Mouse (Mus musculus) MEL (cell line): ENCODE measurements at regions not wholly inside any gene's neighbourhood (a gene's known extent, or its start where the extent isn't known, plus 50 kb on each side); places are given as distances from the start of the nearest gene placed in this dataset.
A peak's percentile ranks its signal among the peaks of the same experiment; 100 is the strongest.

ENCODE experiments used
- DNase-seq: peaks from one replicate; pipeline ENCODE4 v3.0.0; 2011; ENCODE audit warnings: low read depth, low spot score
- H3K27ac ChIP-seq: 2 replicates; pipeline ENCODE4 v1.5.1; 2012; ENCODE audit warnings: low read depth, mild to moderate bottlenecking, control low read depth, low read length, moderate library complexity; ENCODE audit not compliant: control insufficient read depth
- H3K27me3 ChIP-seq, 2 experiments: fragments of 150-350 bp in 1 of 2; sonication (generic) in 1 of 2; 2 replicates each; pipeline ENCODE4 v1.6.1; 2012; ENCODE audit warnings: low read length in 2 of 2, mild to moderate bottlenecking in 2 of 2, improper control_type of control experiment in 1 of 2, moderate library complexity in 1 of 2; ENCODE audit not compliant: insufficient read depth in 2 of 2, control insufficient read depth in 1 of 2
- H3K36me3 ChIP-seq, 2 experiments: 2 replicates each; pipeline ENCODE4 v1.6.1; 2012 to 2014; ENCODE audit warnings: low read length in 2 of 2, improper control_type of control experiment in 1 of 2, inconsistent platforms in 1 of 2, mild to moderate bottlenecking in 1 of 2; ENCODE audit not compliant: insufficient read depth in 2 of 2, control insufficient read depth in 1 of 2
- H3K4me1 ChIP-seq, 2 experiments: fragments of 150-350 bp in 1 of 2; sonication (generic) in 1 of 2; 2 replicates each; pipeline ENCODE4 v1.6.1; 2012; ENCODE audit warnings: low read length in 2 of 2, improper control_type of control experiment in 1 of 2, mild to moderate bottlenecking in 1 of 2; ENCODE audit not compliant: insufficient read depth in 2 of 2, control insufficient read depth in 1 of 2
- H3K4me3 ChIP-seq, 2 experiments: fragments of 150-350 bp in 1 of 2; sonication (generic) in 1 of 2; 2 replicates each; pipeline ENCODE4 v1.5.1; 2012; ENCODE audit warnings: low read depth in 2 of 2, low read length in 2 of 2, mild to moderate bottlenecking in 2 of 2, moderate library complexity in 2 of 2, control low read depth in 1 of 2, improper control_type of control experiment in 1 of 2; ENCODE audit not compliant: control insufficient read depth in 1 of 2, insufficient read depth in 1 of 2
- H3K79me2 ChIP-seq: 2 replicates; pipeline ENCODE4 v1.6.1; 2012; ENCODE audit warnings: mild to moderate bottlenecking, low read length, moderate library complexity; ENCODE audit not compliant: control insufficient read depth, poor library complexity, insufficient read depth
- H3K9ac ChIP-seq: 2 replicates; pipeline ENCODE4 v1.6.1; 2012; ENCODE audit warnings: low read depth, mild to moderate bottlenecking, control low read depth, low read length, moderate library complexity; ENCODE audit not compliant: control insufficient read depth, poor library complexity, severe bottlenecking
- H3K9me3 ChIP-seq: fragments of 150-350 bp; sonication (generic); replicated peaks from 2 replicates; pipeline ENCODE4 v1.6.1; 2012; ENCODE audit warnings: mild to moderate bottlenecking, low read length, improper control_type of control experiment, moderate library complexity; ENCODE audit not compliant: insufficient read depth
- BHLHE40 ChIP-seq: IDR thresholded peaks from 2 replicates; pipeline ENCODE4 v1.6.1; 2012; ENCODE audit warnings: low read depth, mild to moderate bottlenecking, inconsistent platforms, low read length, improper control_type of control experiment, borderline replicate concordance
- CHD1 ChIP-seq: IDR thresholded peaks from 2 replicates; pipeline ENCODE4 v1.6.1; 2012; ENCODE audit warnings: low read depth, mild to moderate bottlenecking, inconsistent platforms, low read length, improper control_type of control experiment
- CHD2 ChIP-seq: IDR thresholded peaks from 2 replicates; pipeline ENCODE4 v1.6.1; 2011; ENCODE audit warnings: low read length, improper control_type of control experiment
- CTCF ChIP-seq, 3 experiments: IDR thresholded peaks in 2 of 3; conservative IDR thresholded peaks in 1 of 3; 2 replicates each; pipeline ENCODE4 v1.5.1; 2011 to 2012; ENCODE audit warnings: low read length in 3 of 3, low read depth in 2 of 3, mild to moderate bottlenecking in 2 of 3, improper control_type of control experiment in 1 of 3, inconsistent platforms in 1 of 3, mixed read lengths in 1 of 3, moderate library complexity in 1 of 3; ENCODE audit not compliant: control insufficient read depth in 1 of 3, insufficient read depth in 1 of 3, poor library complexity in 1 of 3, severe bottlenecking in 1 of 3
- ETS1 ChIP-seq: IDR thresholded peaks from 2 replicates; pipeline ENCODE4 v1.6.1; 2012; ENCODE audit warnings: low read depth, mild to moderate bottlenecking, inconsistent platforms, low read length, improper control_type of control experiment, moderate library complexity
- KAT2A ChIP-seq: conservative IDR thresholded peaks from 2 replicates; pipeline ENCODE4 v1.6.1; 2012; ENCODE audit warnings: low read depth, low read length, improper control_type of control experiment, inconsistent platforms
- MAX ChIP-seq: IDR thresholded peaks from 2 replicates; pipeline ENCODE4 v1.6.1; 2011; ENCODE audit warnings: low read length, improper control_type of control experiment
- MAZ ChIP-seq: IDR thresholded peaks from 2 replicates; pipeline ENCODE4 v1.6.1; 2012; ENCODE audit warnings: low read depth, mild to moderate bottlenecking, inconsistent platforms, low read length, improper control_type of control experiment
- NRF1 ChIP-seq: IDR thresholded peaks from 2 replicates; pipeline ENCODE4 v1.6.1; 2014; ENCODE audit warnings: low read depth, mild to moderate bottlenecking, inconsistent platforms, low read length, improper control_type of control experiment, moderate library complexity; ENCODE audit not compliant: poor library complexity, insufficient read depth, severe bottlenecking
- RAD21 ChIP-seq: IDR thresholded peaks from 2 replicates; pipeline ENCODE4 v1.6.1; 2011; ENCODE audit warnings: mild to moderate bottlenecking, low read depth, low read length, improper control_type of control experiment
- RCOR1 ChIP-seq: IDR thresholded peaks from 2 replicates; pipeline ENCODE4 v1.6.1; 2012; ENCODE audit warnings: low read depth, mild to moderate bottlenecking, inconsistent platforms, low read length, improper control_type of control experiment
- SMC3 ChIP-seq: IDR thresholded peaks from 2 replicates; pipeline ENCODE4 v1.6.1; 2011; ENCODE audit warnings: low read depth, low read length, improper control_type of control experiment
- TBP ChIP-seq: IDR thresholded peaks from 2 replicates; pipeline ENCODE4 v1.8.0; 2011; ENCODE audit warnings: low read depth, low read length, improper control_type of control experiment
- TCF12 ChIP-seq: IDR thresholded peaks from 2 replicates; pipeline ENCODE4 v1.6.1; 2014; ENCODE audit warnings: low read depth, mild to moderate bottlenecking, inconsistent platforms, low read length, improper control_type of control experiment, moderate library complexity
- ZC3H11A ChIP-seq: IDR thresholded peaks from 2 replicates; pipeline ENCODE4 v1.6.1; 2012; ENCODE audit warnings: low read depth, mild to moderate bottlenecking, inconsistent platforms, low read length, improper control_type of control experiment
- ZKSCAN1 ChIP-seq: IDR thresholded peaks from 2 replicates; pipeline ENCODE4 v1.6.1; 2012; ENCODE audit warnings: low read depth, mild to moderate bottlenecking, inconsistent platforms, low read length, improper control_type of control experiment, moderate library complexity
- ZNF384 ChIP-seq: IDR thresholded peaks from 2 replicates; pipeline ENCODE4 v1.6.1; 2012; ENCODE audit warnings: low read depth, mild to moderate bottlenecking, inconsistent platforms, low read length, improper control_type of control experiment

DNA sequence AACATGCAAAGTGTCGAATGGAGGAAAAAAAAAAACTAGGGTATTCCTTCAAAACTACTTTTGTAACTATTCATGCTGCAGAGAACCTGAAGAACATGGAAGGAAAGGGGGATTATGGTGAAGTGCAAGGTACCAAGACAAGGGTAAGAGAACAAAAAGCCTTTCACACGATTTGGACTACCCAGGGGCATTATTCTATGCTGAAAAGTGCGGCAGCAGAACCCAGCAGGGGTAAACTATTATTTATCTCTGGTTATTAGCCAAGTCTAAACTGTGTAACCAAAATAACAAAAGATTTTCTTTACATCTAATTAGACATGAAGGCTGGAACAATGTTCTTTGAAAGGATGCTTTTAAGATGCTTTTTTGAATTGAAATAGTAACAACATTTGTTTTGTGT lies 560.8 kb downstream of the Elavl2 start:
- Histone ChIP-seq H3K27ac (no peak overlapping the region), H3K4me1 (no peaks in the 10 kb centered on the region), H3K27me3 (no peaks in the 10 kb centered on the region), H3K79me2 (no peaks in the 10 kb centered on the region), H3K36me3 (no peaks in the 10 kb centered on the region), H3K9ac (no peak overlapping the region), H3K9me3 (no peaks in the 10 kb centered on the region), H3K4me3 (peak overlapping the region in 1 of 2 experiments; percentile 17; a peak in 1 of 4 replicates)
- no peak for TF ChIP-seq SMC3
- no peak for TF ChIP-seq TBP
- TF ChIP-seq MAX: no peak
- no peak for TF ChIP-seq CHD1
- no peak for TF ChIP-seq KAT2A
- no peak for TF ChIP-seq ZC3H11A
- no peak for DNase-seq

DNA sequence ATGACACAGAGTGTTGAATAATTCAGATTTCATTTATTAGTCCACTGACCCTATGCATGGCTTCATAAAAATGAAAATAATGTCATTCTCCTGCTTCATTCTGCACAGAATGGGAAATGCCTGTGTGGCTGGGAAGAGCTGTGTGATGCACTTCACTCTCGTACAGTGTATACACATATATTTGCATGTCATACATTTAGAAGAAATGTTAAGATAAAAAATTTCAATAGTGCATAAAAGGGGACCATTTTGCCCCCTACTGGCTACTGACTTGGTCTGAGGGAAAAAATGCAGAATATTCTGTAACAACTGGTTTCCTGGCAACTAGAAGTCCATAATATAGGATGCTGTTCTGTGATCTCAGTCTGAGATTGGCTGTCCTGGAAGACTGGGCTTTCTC lies 580.5 kb downstream of the Zfp352 start:
- no peaks in the 10 kb centered on the region for H3K9me3 ChIP-seq
- H3K27ac ChIP-seq: no peak overlapping the region
- no peaks in the 10 kb centered on the region for H3K79me2 ChIP-seq
- TF ChIP-seq KAT2A (no peak), CHD1 (no peak), BHLHE40 (no peak), NRF1 (no peak), CTCF (IDR thresholded peaks at IDR 0.05 in 2 of 3, conservative IDR thresholded peaks at IDR 0.05 in 1 of 3; ENCODE audit: control insufficient read depth in 1 of 3, insufficient read depth in 1 of 3, low read depth in 2 of 3, low read length in 3 of 3, poor library complexity in 1 of 3, severe bottlenecking in 1 of 3) (no peak), ETS1 (no peak), RCOR1 (no peak), TBP (no peak), TCF12 (no peak), MAZ (no peak), CHD2 (no peak), RAD21 (no peak; the same call in 1 of the 2 replicates), ZKSCAN1 (no peak), ZNF384 (no peak), ZC3H11A (no peak)
- H3K36me3 ChIP-seq: no peaks in the 10 kb centered on the region
- no peaks in the 10 kb centered on the region for H3K4me1 ChIP-seq
- H3K27me3 ChIP-seq: no peaks in the 10 kb centered on the region; a peak in 1 of 4 replicates
- DNase-seq: no peak
- no peak overlapping the region for H3K9ac ChIP-seq
- no peak overlapping the region for H3K4me3 ChIP-seq
